Mouse (Mus musculus) T-helper 2 cell (primary cell): ENCODE results near the gene Actc1.

Source experiments
- in situ Hi-C: fragments of 300-600 bp; cut with MboI, MseI; formaldehyde crosslinking; loops from one replicate; pipeline ENCODE4 v1.15.1; 2025; ENCODE audit warnings: high pct_unique_total_duplicates

The Actc1 gene

GRCm38 (mm10) chr2:114051111-114051870 lies 2.1 kb downstream of the Actc1 start:
- in situ Hi-C loops = no loop called here

- in situ Hi-C loops = no loop called here
Measured at GRCm38 (mm10) chr2:114050150-114050549, 3.2 kb downstream of the Actc1 start.

- in situ Hi-C loops = no loop called here
Measured at GRCm38 (mm10) chr2:114049372-114049771, 4.0 kb downstream of the Actc1 start.

GRCm38 (mm10) chr2:114047960-114048611 lies 5.3 kb downstream of the Actc1 start:
- in situ Hi-C loops = no loop called here

GRCm38 (mm10) chr2:114046151-114046664 lies 7.1 kb downstream of the Actc1 start:
- in situ Hi-C loops = no loop called here

GRCm38 (mm10) chr2:114037926-114038325 lies 15.4 kb downstream of the Actc1 start:
- in situ Hi-C loops = no loop called here

- in situ Hi-C loops = no loop called here
Measured at GRCm38 (mm10) chr2:114032259-114032658, 21.1 kb downstream of the Actc1 start.

GRCm38 (mm10) chr2:114023383-114023782 lies 30.0 kb downstream of the Actc1 start:
- in situ Hi-C loops = no loop called here

- in situ Hi-C loops = no loop called here
Measured at GRCm38 (mm10) chr2:114020210-114020563, 33.2 kb downstream of the Actc1 start.

- in situ Hi-C loops = no loop called here
Measured at GRCm38 (mm10) chr2:114019474-114020209, 33.7 kb downstream of the Actc1 start.

- in situ Hi-C loops = no loop called here
Measured at GRCm38 (mm10) chr2:114018136-114018535, 35.2 kb downstream of the Actc1 start.

GRCm38 (mm10) chr2:114014839-114015238 lies 38.5 kb downstream of the Actc1 start:
- in situ Hi-C loops = no loop called here

- in situ Hi-C loops = no loop called here
Measured at GRCm38 (mm10) chr2:114013846-114014245, 39.5 kb downstream of the Actc1 start.

GRCm38 (mm10) chr2:114013295-114013771 lies 40.0 kb downstream of the Actc1 start, which contains the start of gene Gjd2:
Gene Gjd2 (minus strand): TSS chr2:114013619.
- in situ Hi-C loops = no loop called here

GRCm38 (mm10) chr2:114012749-114013211 lies 40.6 kb downstream of the Actc1 start:
- in situ Hi-C loops = no loop called here

GRCm38 (mm10) chr2:114011838-114012237 lies 41.5 kb downstream of the Actc1 start:
- in situ Hi-C loops = no loop called here

GRCm38 (mm10) chr2:114008321-114008720 lies 45.0 kb downstream of the Actc1 start:
- in situ Hi-C loops = no loop called here

GRCm38 (mm10) chr2:113997484-113997883 lies 55.9 kb downstream of the Actc1 start:
- in situ Hi-C loops = no loop called here
